Mouse (Mus musculus): ENCODE measurements around the gene Crim1. TPM values are rescaled to one million over a fixed set of nuclear protein-coding genes. Genes with fewer than 3 reads are reported as not detected.

Crim1 gene
- total RNA-seq, 2 experiments from 2014 or later, result 56.6 to 60.5 TPM

DNA sequence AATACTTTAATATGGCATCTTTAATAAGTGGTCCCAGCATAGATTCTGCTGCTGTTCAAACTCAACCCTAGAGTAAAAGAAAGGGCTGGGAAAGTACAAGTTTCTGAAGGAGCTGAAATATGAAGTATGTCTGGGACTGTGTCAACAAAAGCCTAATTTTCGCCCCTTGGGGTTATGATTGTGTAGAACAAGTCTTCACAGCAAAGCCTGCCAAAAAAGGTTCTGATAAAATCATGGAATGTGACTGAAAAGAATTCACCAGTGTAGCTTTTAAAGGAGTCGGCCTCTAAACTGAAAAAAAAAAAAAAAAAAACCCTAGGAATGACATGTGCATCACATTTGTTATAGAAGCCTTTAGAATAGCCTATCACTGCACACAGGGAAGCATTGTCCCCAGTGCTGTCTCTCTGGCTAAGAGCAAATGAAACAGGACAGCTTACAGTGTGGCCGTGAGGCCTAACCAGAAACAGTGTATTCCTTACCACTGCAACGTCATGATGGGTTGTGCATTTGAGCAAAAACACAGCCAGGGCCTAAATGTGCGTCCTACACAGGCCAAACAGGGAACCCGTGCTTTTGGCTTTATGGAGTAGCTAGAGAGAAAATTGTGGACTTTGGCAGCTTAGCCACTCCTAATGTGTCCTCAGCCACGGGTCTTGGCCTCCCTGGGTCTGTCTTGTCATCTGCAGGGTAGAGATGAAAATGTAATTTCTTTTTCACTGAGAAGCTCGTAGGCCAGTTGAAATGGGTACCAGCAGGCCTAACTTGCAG is 72.8 kb downstream of the Crim1 start:
- no peak for DNase-seq (ENCODE audit: extremely low spot score in 1 of 2, low spot score in 2 of 2)
- intact Hi-C loops (cut with DNase I), result no loop called here

DNA sequence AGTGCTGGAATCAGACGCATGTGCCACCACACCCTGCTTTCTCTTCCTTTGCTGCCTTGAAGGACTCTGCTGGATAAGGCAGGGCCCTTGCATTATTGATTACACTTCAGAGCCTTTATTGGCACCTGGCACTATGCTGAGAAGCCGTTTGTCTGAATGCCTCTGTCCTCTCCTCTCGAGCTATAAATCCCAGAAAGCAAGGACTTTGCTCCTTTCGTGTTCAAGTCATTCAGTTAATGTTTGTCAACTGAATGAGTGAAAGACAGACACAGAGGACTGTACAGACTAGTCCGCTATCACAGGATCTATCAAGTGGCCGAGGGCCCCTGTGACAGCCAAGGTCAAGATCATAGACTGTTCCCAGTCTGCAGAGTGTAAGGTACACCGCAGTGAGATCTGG is 73.8 kb downstream of the Crim1 start:
- no peak for DNase-seq (ENCODE audit: extremely low spot score in 1 of 2, low spot score in 2 of 2)
- intact Hi-C loops (cut with DNase I), result no loop called here

DNA sequence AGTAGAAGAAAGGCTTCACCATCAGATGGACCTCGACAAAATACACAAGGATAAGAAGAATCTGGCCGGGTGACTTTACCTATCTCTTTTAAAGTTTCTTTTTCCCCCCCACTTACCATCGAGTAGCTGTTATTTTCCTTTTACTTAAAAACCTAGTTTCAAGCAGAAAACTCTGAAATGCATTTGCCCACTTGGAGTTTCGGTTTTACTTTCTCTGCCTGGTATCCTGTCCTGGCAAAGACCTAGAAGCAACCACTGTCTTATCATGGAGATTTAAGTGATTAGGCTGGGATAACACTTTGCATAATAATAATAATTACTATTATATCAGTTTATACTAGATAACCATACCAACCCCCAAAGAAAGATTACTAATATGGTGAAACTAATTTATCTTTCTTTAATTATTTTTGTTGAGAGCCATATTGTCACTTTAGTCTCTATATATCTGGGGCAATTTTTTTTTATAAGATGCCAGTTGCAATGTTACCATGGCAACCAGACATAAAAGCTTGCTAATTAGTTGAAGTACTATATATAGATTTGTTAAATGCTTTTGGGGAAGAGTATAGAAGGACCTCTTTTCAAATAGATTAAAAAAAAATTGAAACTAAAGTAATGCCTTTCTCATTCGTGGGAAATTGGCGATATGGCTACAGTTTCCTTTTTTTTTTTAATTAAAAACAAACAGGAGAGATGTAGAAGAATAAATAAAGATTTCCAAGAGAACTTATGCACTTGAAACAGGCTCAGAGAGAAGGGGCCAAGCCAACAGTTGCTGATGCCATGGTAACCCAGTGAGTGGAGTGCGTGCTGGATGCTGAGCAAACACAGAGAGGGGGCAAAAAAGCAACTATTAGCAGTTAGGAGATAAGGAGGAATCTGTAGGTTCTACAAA is 74.8 kb downstream of the Crim1 start:
- no peak for DNase-seq (ENCODE audit: extremely low spot score in 1 of 2, low spot score in 2 of 2)
- intact Hi-C loops (cut with DNase I), result no loop called here

DNA sequence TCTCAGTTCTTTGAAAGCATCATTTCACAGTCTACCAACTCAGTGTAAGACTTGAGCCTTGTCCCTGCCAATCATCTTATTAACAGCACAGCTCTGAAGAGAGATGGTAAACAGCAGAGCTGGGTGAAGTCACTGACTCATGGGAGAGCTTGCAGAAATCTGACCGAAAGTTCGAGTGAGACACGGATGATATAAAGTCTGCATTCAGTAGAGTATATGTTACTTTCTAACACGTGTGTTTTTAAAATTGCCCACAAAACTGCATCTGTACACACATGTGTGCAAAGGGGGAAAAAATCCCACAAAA is 75.4 kb downstream of the Crim1 start:
- intact Hi-C loops (cut with DNase I), result no loop called here
- no peak for DNase-seq (ENCODE audit: extremely low spot score in 1 of 2, low spot score in 2 of 2)

DNA sequence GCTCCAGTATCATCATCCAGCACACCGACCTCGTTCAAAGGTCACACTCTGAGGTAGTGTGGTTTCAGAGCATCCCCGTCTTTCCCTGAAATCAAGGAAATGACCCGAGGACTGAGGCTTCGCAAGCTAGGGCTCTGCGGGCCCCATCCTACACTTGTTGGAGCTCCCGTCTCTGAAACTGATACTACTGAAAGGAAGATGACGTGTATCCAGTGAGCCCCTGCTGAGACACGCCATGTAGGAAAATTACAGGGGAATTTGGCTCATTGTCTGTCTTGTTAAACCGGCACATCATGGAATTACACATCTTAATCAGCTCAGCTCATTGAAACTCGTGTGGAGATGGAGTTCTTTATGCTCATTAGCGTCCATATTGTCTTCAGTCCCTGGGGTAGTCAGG is 79.1 kb downstream of the Crim1 start:
- DNase-seq (ENCODE audit: extremely low spot score in 1 of 2, low spot score in 2 of 2), result no peak
- intact Hi-C loops (cut with DNase I), result no loop called here

DNA sequence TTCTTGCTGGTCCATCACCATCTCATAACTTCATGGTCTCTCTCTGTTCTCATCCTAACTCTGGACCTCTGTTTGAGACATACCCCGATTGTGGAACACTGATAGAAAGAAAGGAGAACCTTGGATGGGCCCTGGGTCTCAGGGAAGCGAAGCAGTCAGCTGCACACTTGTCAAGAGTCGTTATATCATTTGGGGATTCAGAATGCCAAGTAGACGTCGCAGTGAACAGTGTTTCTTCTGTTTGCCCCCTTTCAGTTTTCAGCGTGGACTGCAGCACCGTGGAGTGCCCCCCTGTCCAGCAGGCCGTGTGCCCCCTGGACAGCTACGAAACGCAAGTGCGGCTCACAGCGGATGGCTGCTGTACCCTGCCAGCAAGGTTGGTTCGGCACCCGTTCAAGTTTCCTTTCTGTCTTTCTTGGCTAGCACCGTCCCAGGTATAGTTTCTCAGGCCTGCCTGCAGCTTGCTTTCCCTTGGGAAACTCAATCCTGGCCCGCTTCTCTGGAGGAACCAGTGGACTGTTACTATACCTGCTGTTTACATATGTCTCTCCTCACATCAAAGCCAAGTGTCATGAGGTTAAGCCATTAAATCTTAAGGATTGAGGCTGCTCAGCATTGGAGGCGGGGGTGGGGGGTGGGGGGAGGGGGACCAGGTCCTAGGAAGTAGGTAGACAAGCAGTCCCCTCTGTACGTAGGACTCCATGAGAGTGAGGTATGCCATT is 81.1 kb downstream of the Crim1 start:
- DNase-seq (ENCODE audit: extremely low spot score in 1 of 2, low spot score in 2 of 2), result no peak
- intact Hi-C loops (cut with DNase I), result no loop called here

DNA sequence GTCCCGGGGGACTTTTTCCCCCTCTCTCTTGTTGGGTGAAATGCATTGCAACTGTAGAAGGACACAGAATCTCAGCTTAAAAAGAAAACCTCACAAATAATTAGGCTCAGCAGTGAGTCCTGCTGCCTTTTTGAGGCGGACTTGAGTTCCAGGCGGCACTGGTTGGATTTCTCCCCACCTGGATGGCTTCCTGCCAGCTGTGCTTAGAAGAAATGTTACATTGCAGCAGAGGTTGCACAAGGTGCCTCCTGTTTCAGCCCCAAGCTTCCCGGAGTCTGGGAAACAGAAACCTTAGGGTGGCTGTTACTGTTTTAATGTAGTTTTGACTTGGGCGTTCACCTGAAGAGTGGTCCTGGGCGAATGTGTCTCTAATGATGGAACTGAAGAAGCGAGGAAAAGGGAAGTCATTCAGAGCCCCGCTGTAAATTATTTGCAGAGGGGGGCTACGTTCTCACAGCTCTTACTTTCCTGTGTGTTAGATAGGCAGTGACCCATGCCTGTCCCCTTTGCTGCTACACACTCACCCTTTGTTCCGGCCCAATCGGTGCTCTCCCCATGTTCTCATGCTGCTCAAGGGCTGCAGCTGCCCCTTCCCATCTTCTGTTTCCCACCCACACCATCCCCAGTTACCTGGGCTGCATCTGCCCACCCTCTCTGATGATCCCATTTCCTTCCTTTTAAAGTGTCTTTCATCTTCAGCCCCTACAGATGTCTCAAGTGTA is 83.4 kb downstream of the Crim1 start:
- intact Hi-C loops (cut with DNase I), result no loop called here
- DNase-seq (ENCODE audit: extremely low spot score in 1 of 2, low spot score in 2 of 2), result no peak

DNA sequence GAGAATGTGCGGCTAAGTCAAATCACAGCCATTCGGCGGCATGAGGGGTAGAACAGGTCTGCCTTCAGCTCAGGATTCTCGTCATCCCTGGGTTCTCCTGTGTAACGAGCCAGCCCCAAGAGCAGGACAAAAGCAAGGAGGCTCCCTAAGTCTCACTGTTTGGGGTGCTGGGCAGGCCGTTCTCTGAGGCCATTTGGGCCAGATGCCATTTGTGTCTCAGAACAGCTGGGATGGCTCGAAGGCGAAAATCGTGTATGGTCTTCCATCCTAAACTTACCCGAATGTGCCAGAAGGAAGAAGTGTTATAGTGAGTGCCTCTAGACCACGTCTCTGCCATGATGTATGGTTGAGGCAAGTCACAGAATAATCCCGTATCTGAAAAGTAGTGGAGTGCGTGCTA is 86.0 kb downstream of the Crim1 start:
- no peak for DNase-seq (ENCODE audit: extremely low spot score in 1 of 2, low spot score in 2 of 2)
- intact Hi-C loops (cut with DNase I), result no loop called here

DNA sequence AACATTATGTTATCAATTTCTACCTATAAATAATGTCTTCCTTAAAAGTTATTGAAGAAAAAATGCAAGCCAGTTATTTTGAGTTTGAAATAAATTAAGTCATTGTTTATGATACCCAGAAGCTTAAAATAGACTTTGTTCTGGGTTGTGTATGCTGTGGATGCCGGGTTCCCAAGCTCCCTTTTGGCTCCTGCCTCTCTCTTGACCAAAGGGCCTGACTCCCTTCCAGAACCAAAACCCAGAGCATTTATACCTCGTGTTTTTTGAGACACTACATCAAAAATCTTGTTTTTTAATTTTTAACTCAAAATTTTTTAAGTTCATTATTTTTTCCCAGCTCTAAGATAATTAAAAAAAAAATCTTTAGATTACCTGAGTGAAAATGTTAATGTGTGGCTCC is 87.3 kb downstream of the Crim1 start:
- no peak for DNase-seq (ENCODE audit: extremely low spot score in 1 of 2, low spot score in 2 of 2)
- intact Hi-C loops (cut with DNase I), result no loop called here

DNA sequence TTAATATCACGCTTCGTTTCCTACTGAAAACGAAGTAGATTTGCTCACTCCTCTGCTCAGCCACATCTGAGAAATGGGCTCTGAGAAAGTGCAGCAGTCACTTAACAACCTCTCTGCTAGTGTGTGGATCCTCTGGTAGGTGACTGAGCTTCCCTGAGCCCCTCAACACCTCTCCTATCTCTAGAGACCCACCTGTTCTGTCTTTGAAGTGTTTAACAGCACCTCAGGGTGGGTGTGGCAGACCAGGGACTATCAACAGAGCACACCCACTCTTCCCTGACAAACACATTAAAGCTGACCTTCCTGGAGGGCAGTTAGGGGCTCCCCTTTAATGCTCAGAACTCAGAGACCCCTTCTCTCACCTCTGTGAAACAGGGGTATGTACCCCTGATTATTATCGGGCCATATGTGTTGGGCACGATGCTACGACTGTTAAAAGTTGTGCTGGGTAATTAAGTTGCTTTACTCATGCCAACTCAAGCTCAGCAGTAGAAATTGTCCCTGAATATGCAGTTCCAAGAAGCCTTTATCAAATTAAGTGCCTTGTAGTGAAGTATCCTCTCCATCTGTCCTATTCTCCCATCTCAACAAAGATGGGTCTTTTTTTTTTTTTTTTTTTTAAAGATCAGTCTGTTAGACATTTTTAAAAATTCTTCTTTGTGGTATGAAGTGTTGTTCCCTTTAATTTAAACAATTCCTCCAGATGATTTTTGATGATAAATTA is 90.3 kb downstream of the Crim1 start:
- intact Hi-C loops (cut with DNase I), result no loop called here
- DNase-seq (ENCODE audit: extremely low spot score in 1 of 2, low spot score in 2 of 2), result no peak

DNA sequence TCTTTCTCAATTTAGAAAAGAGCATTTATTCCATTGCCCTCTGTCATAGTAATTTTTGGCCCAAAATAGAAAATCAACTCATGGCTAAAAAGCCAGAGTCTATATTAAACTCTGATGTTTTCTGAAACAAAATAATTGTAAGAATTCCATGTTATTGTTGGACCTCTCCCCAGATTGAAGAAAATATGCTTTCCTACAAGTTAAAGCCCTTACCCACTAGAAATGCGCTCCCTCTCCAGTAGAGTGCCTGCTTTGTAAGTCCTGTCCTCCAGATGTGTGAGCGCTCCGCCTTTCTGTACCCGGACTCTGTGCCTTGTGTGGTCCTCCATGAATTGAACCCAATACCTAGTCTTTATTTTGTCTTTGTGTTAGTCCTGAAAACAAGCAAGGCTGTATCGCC is 91.0 kb downstream of the Crim1 start:
- DNase-seq (ENCODE audit: extremely low spot score in 1 of 2, low spot score in 2 of 2), result no peak
- intact Hi-C loops (cut with DNase I), result no loop called here

DNA sequence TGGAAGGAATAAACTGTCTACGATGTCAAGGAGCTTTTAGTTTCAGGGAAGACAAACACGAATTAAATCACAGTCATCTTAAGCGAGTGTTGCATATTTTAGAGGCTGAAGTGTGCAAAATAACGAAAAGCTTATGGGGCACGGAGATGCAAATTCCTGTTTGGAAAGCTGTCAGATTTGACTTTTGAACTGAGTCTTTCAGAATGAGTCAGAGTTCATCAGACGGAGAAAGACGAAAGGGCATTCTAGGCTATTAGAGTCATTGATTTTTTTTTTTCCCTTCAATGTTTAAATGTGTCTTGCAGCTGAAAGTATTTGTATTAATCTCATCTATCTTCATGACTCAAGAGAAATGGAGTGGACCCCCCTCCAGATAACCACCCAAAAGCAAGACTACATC is 92.3 kb downstream of the Crim1 start:
- intact Hi-C loops (cut with DNase I), result no loop called here
- no peak for DNase-seq (ENCODE audit: extremely low spot score in 1 of 2, low spot score in 2 of 2)

DNA sequence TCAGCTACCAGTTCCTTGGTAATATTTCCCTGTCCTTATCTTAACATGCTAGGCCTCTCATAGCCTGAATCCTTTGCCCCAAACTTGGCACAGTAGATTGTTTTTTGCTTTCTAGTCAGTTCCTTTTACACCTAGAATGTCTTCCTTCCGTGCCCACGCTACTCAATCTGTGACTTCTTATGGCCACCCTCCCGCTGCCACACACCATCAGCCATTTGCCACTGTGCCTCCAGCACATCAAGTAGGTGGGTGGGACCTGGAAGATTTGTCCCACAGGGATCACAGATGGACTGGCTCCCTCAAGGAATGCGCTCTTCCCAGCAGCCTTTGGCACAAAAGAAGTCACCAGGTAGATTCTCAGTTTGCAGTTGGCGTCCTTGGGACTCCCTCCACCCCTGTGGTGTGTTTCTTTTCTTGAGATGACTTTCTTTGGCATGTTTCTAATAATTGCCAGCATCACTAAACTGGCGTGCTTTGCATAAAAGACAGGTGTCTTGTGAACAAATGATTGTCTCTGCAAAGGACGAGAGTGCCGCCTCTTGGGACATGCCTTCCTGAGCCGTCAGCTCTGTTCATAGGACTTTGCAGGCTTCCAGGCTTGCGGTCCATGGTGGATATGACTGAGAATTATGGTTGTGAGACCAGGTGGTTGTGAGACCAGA is 92.9 kb downstream of the Crim1 start:
- DNase-seq (ENCODE audit: extremely low spot score in 1 of 2, low spot score in 2 of 2), result no peak
- intact Hi-C loops (cut with DNase I), result no loop called here

DNA sequence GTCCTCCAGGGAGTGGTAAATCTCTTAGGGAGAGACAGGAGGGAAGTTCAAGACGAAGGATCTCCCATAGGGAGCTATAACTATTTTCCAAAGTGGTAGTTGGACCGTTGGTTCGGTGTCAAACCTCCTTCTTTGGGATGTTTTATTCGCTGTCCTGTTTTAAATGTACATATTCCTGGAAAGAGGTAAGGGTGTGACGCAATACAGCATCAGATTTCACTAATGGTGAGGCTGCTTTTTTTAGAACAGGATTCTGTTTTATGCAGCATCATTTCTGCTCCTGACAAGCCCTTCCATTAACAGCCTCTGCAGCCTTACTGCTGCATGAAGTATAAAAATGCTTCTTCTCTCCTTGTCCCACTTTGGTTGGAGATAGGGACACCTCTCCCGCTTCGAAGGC is 95.9 kb downstream of the Crim1 start:
- no peak for DNase-seq (ENCODE audit: extremely low spot score in 1 of 2, low spot score in 2 of 2)
- intact Hi-C loops (cut with DNase I), result no loop called here

DNA sequence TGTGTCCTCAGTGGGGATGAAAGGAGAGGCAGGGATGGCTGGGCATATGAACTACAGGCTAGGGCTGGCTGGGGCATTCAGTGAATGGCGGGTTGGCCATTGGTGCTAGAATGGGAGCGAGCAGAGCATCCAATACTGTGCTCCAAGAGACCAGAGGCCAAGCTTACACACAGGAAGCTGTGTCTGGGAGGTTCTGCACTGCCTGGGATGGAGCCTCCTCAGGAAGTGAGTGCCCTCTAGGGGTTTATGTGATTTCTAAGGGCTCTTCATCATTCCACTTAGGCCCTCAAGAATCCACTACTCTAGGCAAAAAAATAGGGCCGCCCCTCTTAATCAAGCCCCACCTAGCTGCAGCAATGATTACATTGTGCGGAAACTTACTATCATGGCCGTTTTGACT is 98.1 kb downstream of the Crim1 start:
- no peak for DNase-seq (ENCODE audit: extremely low spot score in 1 of 2, low spot score in 2 of 2)
- intact Hi-C loops (cut with DNase I), result no loop called here

DNA sequence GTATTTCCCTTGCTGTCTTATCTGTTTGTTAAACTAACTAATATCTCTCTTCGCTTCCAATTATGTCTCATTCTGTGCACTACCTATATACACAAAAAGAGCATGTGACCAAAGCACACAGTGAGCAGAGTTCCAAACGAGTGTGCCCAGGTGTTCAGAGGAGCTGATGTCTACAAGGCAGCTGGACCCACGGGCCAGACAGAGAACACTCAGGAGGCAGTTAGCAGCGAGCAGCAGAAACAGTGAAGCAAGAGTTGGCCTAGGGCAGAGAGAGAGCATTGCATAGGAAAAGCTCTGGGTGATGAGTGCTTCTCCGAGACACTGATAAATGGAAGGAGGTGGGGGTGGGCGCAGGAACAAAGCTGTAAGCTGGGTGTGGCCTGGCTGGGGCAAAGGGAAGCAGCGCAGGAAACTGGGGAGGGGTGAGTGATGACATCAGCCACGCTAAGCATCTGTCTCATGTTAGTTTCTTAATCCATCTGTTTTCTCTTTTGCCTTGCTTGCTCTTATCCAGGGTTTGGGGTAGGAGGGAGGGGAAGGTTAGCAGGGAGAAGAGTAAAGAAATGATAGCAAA is 99.0 kb downstream of the Crim1 start:
- DNase-seq (ENCODE audit: extremely low spot score in 1 of 2, low spot score in 2 of 2), result no peak
- intact Hi-C loops (cut with DNase I), result no loop called here

DNA sequence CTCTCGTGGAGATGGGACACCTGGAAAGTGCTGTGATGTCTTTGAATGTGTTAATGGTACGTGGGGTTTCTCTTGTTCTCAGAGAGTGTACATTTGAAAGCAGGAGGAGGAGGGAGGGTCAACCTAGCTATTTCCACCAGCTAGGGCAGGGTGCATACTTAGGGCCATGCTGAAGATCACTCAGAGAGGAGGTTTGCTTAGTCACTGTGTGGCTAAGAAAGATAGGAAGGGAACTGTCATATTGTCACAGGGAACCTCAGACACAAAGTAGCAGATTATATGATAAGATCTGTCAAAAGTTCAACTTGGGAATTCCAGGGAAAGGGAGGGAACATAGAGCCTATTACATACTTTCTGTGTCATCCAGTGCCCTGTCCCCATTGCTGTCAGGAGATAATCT is 103.0 kb downstream of the Crim1 start:
- intact Hi-C loops (cut with DNase I), result no loop called here
- DNase-seq (ENCODE audit: extremely low spot score in 1 of 2, low spot score in 2 of 2), result no peak

DNA sequence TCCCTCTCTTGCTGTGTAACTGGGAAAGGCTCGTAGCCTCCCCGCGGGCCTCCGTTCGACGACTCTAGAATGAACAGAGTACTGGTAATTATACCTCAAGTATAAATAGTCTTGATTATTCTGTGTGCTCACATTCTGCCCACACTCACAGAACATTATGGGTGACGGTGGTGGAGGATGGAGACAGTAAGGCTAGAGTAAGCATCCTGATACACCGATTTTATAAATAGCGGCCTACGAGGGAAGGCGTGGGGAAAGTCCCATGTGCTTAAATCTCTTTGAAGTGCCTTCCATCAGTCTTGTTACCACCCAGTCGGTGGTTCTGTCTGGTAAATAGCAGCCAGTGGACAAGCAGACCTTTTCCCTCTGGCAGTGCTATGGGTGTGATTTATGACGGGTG is 104.0 kb downstream of the Crim1 start:
- intact Hi-C loops (cut with DNase I), result no loop called here
- no peak for DNase-seq (ENCODE audit: extremely low spot score in 1 of 2, low spot score in 2 of 2)
